Mouse (Mus musculus): Measurements from ENCODE around the gene Slc25a42.

DNA sequence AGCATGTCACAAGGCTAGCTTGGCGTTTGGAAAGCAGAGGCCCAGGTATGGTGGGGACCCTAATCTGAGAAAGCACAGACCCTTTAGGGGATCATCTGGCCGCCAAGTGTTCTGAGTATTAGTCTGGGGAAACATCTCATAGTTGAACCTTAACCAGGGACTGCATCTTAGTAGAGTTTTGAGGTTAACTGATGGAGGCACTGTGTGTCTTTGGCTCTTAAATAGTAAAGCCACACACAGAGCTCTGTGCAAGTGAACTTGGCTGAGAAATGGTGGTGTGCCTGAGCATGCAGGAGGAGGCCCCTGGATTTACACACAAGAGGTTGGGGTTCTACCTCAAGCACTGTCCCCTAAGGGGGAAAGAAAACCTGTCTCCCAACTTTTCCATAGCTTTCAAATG lies 33.9 kb downstream of the Slc25a42 start:
- TF ChIP-seq CTCF (IDR thresholded peaks at IDR 0.05; ENCODE audit: control insufficient read depth, insufficient read depth, low read length), result no peak
- no peak for TF ChIP-seq POLR2A (IDR thresholded peaks at IDR 0.05; ENCODE audit: borderline replicate concordance, control insufficient read depth, low read depth, low read length)
